Mouse (Mus musculus): ENCODE data around the gene Prr22.

The Prr22 gene

GRCm38 (mm10) chr17:56814316-56815056 lies 44.4 kb downstream of the Prr22 start:
- peak; percentile 83 for DNase-seq

DNA sequence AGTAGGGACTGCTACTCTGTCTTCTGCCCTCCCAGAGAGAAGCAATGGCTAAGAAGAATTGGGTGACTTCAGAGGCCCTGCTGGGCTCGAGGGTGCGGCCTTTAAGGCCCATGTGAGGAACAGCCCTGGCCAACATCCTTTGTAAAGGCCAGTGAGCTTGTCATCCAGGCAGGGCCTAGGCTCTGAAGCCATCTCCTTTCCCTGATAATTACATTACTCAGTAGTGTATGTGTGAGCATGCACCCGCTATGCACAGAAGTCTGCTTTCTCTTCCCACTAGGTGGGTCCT lies 45.0 kb downstream of the Prr22 start:
- no peak for DNase-seq

DNA sequence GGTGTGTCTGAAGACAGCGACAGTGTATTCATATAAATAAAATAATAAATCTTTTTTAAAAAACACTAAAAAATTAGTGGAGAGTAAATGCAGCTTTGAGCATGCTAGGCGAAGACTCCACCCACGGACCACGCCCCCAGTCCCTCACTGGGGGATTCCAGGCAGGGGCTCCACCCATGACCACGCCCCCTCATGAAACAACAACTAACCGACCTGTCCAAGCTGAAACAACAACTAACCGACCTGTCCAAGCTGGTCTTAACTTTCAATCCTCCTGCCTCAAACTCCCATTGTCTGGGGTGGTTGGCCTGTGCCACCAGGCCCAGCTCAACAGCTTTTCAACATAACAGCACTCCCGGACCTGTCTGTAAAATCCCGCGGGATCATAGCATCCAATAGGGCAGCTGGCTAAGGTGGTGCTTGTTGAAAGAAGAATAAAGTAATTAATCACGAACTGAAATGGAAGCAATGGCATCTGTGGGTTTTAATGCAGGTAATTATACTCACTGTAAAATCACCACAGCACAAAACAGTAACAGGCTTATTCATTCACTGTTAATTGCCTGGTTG lies 48.1 kb downstream of the Prr22 start:
- DNase-seq = no peak

DNA sequence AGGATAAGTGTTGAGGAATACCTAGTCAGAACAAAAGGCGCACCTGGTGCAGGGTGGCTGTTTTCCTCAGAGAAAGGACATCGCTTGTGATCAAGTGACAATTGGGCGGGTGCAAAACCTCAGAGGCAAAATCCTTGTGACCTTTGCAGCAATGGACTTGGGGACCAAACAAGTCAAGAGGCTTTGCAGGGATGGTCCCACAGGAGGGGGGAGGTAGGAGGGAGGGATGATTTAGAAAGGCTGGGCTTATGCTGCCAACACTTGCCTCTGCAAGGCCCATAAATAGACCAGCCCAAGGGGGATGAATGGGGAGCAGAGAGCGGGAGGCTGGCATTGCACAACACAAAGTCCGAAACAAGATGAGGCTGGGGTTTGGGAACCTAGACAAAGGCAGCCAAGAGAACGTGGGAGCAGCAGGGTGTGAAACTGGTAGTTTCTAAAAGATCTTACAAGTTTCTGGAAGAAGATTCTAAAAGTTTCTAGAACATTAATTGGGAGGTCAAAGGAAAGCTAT lies 49.0 kb downstream of the Prr22 start:
- DNase-seq = no peak

DNA sequence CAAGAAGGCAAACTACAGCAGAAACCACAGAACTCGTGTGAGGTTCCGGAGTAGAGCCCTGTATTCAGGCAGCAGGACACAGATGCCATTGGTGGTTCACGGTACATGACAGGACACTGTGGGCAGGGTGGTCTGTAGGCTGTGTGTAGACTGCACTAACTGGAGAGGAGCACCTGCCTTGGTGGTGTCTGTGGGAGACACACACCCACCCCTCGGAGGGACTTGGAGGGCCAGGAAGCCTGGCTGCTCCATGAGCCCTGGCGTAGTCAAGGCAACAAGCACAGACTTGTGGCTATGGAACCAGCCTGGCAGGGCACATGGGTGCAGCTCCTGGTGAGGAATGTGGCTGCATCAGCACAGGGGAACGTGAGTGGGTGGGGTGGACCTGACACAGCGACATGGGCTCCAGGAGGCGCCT lies 49.7 kb downstream of the Prr22 start:
- DNase-seq = no peak
